Mouse (Mus musculus) inflammation-experienced regulatory T-cells, adult 16 weeks (primary cell): ENCODE measurements around the gene Csl. TPM values are rescaled to one million over a fixed set of nuclear protein-coding genes. Genes with fewer than 3 reads are reported as not detected.

Experiments
- polyA plus RNA-seq: library from polyadenylated mRNA; unstranded; fragments of 100-300 nt; shearing (Covaris generic); gene quantifications from one replicate; pipeline ENCODE4 v1.2.1, GENCODE M21; 2017

The Csl gene
- polyA plus RNA-seq: not detected

GRCm38 (mm10) chr10:99759558-99759957, at the start of gene Csl:
TSS of gene Csl (minus strand) at chr10:99759658.

